ENCODE assay signal across 23 mouse cellular contexts in the genomic region with DNA sequence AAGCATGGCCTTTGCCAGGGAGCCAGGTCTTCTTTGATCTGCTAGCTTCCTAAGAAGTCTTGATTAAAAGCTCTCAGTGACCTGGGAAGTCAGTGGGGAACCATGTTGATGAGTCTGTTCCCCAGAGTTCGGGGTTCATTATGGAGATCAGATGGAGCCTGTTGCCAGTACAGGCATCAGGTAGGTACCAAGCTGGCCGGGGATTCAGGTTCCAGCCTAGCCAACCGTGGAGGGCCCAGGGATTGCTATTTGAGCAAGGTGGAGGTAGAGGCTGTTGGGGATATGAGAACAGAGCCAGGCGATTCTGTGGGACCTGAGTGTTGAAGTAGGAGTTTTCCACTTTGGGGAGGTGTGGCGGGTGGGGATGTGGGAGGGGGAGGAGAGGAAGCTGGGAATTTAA.
"Had no signal": no experiment of that assay in that cellular context is flagged by ENCODE, and none has a peak within 500 bp of the region (broad histone marks: within the 10 kb centered on the region; RNA-seq: fewer than 3 reads in every experiment).

No protein-coding gene starts in this region.

- DNase-seq: gastrocnemius, adult 2 months; gastrocnemius, postnatal 14 days; gastrocnemius, postnatal 36 days; heart, adult 11 months; heart, adult 2 months; heart, postnatal 14 days; heart, postnatal 36 days; kidney, adult 18-20 months; kidney, postnatal 10 days; layer of hippocampus, adult 9-11 months; layer of hippocampus, postnatal 36 days; liver; liver, embryonic 13.5 days had no signal

- H3K9me3 ChIP-seq: heart, embryonic 13.5 days; heart, embryonic 15.5 days; hindbrain, embryonic 12.5 days; limb, embryonic 10.5 days; limb, embryonic 12.5 days; liver, embryonic 13.5 days had no signal

- H3K4me3 ChIP-seq: gastrocnemius, adult 2 months; heart, adult 2 months; heart, embryonic 13.5 days; heart, embryonic 15.5 days; hindbrain, embryonic 12.5 days; limb, embryonic 10.5 days; limb, embryonic 12.5 days; liver, embryonic 13.5 days had no signal

- H3K36me3 ChIP-seq: heart, embryonic 13.5 days; heart, embryonic 15.5 days; hindbrain, embryonic 12.5 days; limb, embryonic 10.5 days; limb, embryonic 12.5 days; liver, embryonic 13.5 days had no signal

- H3K9ac ChIP-seq: heart, embryonic 13.5 days; heart, embryonic 15.5 days; hindbrain, embryonic 12.5 days; hindbrain, embryonic 14.5 days; limb, embryonic 12.5 days; liver, embryonic 13.5 days had no signal

- H3K4me2 ChIP-seq: heart, embryonic 11.5 days; heart, embryonic 13.5 days; heart, embryonic 15.5 days; hindbrain, embryonic 12.5 days; hindbrain, embryonic 14.5 days; limb, embryonic 12.5 days; liver, embryonic 11.5 days; liver, embryonic 13.5 days had no signal

- H3K27me3 ChIP-seq: heart, embryonic 13.5 days; heart, embryonic 15.5 days; hindbrain, embryonic 12.5 days; limb, embryonic 12.5 days; liver, embryonic 13.5 days had no signal

- H3K27ac ChIP-seq: gastrocnemius, adult 2 months; heart, adult 2 months; heart, embryonic 13.5 days; heart, embryonic 15.5 days; hindbrain, embryonic 12.5 days; hindbrain, embryonic 14.5 days; limb, embryonic 12.5 days; liver, embryonic 13.5 days had no signal

- ATAC-seq: hindbrain, embryonic 16.5 days; intestine, embryonic 16.5 days had no signal
